Mouse (Mus musculus): ENCODE measurements around the gene Pign. TPM values are rescaled to one million over a fixed set of nuclear protein-coding genes. Genes with fewer than 3 reads are reported as not detected.

The Pign gene
- polyA plus RNA-seq, 1 experiment from 2014 or later, result 15.1 TPM

GRCm38 (mm10) chr1:105555192-105555718, 108.2 kb downstream of the Pign start:
- no peak for ATAC-seq (ENCODE audit: low FRiP score, low read depth)
- no peak overlapping the region for H3K4me3 ChIP-seq
- H3K36me3 ChIP-seq, result no peaks in the 10 kb centered on the region
- no peak overlapping the region for H3K4me2 ChIP-seq (replicated peaks)
- no peaks in the 10 kb centered on the region for H3K27me3 ChIP-seq
- no peaks in the 10 kb centered on the region for H3K9me3 ChIP-seq
- WGBS, result 97% methylated on average over 1 of the region's 1 CpGs
- no peak overlapping the region for H3K27ac ChIP-seq (replicated peaks)
- no peaks in the 10 kb centered on the region for H3K4me1 ChIP-seq
- no peak overlapping the region for H3K9ac ChIP-seq (replicated peaks)

DNA sequence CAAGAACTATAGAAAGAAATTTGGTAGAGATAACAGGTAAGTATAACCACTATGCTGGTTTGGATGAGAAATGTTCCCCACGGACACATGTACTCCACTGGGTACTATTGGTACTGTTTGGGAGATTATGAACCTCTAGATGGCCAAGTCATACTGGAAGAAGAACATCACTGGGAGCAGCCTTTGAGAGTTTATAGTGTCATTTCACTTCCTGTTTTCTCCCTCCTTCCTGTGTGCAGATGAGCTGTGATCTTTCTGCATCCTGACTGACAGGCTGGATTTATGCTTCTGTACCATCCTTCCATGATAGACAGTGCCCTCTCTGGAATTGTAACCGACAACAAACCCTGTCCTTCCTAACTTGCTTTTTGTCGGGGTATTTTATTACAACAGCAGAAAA, 110.3 kb downstream of the Pign start:
- Histone ChIP-seq H3K4me3 (no peak overlapping the region), H3K27me3 (no peaks in the 10 kb centered on the region), H3K4me1 (no peaks in the 10 kb centered on the region), H3K4me2 (replicated peaks) (no peak overlapping the region), H3K27ac (replicated peaks) (no peak overlapping the region), H3K9ac (replicated peaks) (no peak overlapping the region), H3K9me3 (no peaks in the 10 kb centered on the region), H3K36me3 (no peaks in the 10 kb centered on the region)
- ATAC-seq (ENCODE audit: low FRiP score, low read depth), result no peak
- WGBS, result 96% methylated on average over 3 of the region's 3 CpGs

DNA sequence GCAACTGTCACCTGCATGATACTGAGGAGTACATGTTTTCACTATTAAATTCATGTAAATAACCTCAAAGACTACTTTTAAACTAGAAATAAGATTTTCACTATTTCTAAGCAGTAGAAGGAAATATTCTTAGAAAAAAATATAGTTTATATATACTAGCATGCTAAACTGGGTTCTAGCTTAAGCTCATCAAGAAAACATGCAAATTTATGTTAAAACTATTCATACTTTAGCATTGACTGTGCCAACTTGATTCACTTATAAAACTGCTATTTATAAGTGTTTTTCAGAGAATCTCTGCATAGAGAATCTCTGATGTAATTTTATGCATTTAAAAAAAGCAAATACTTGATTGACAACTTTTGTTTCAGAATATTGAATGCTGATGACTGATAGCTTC, 113.3 kb downstream of the Pign start:
- H3K9me3 ChIP-seq, result no peaks in the 10 kb centered on the region

GRCm38 (mm10) chr1:105549648-105550047, 113.8 kb downstream of the Pign start:
- ATAC-seq (ENCODE audit: low FRiP score, low read depth), result no peak
- Histone ChIP-seq H3K4me1 (no peaks in the 10 kb centered on the region), H3K9ac (replicated peaks) (no peak overlapping the region), H3K4me3 (no peak overlapping the region), H3K4me2 (replicated peaks) (no peak overlapping the region), H3K9me3 (no peaks in the 10 kb centered on the region), H3K27me3 (no peaks in the 10 kb centered on the region), H3K36me3 (no peaks in the 10 kb centered on the region), H3K27ac (replicated peaks) (no peak overlapping the region)
- 88% methylated on average over 4 of the region's 4 CpGs for WGBS

More for the DNA sequence above, 113.3 kb downstream of the Pign start:
- Histone ChIP-seq H3K9ac (replicated peaks) (no peak overlapping the region), H3K4me1 (no peaks in the 10 kb centered on the region), H3K27ac (replicated peaks) (no peak overlapping the region), H3K27me3 (no peaks in the 10 kb centered on the region), H3K4me3 (no peak overlapping the region), H3K4me2 (replicated peaks) (no peak overlapping the region), H3K36me3 (no peaks in the 10 kb centered on the region)
- no peak for ATAC-seq (ENCODE audit: low FRiP score, low read depth)

DNA sequence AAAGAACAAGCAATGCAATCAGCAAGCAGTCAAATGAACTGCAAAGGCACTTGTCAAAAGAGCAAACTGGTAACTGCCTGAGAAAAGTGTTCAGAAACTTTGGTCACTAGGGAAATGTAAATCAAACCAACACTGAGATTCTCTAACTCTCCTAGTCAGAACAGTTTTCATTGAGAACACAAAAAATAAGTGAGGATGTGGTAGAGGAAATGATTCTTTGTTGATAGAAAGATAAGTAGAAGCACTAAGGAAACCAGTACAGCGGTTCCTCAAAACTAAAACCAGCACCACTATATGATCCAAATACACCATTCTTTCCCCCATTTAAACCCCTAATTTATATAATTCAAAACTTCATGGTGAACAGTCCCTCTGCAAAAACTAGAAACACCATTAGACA, 120.4 kb downstream of the Pign start:
- ATAC-seq (ENCODE audit: low FRiP score, low read depth), result no peak
- WGBS, result 95% methylated on average over 1 of the region's 1 CpGs

GRCm38 (mm10) chr1:105523768-105524167, 139.7 kb downstream of the Pign start:
- no peak overlapping the region for H3K4me3 ChIP-seq
- no peaks in the 10 kb centered on the region for H3K9me3 ChIP-seq
- 0 out of 2 replicates have a peak, but pooled peaks cover 5% of the 10 kb centered on the region for H3K36me3 ChIP-seq
- no peak overlapping the region for H3K27ac ChIP-seq (replicated peaks)
- H3K4me1 ChIP-seq, result no peaks in the 10 kb centered on the region
- no peak for ATAC-seq (ENCODE audit: low FRiP score, low read depth)
- 56% methylated on average over 2 of the region's 2 CpGs for WGBS
- H3K27me3 ChIP-seq, result no peaks in the 10 kb centered on the region
- no peak overlapping the region for H3K9ac ChIP-seq (replicated peaks)
- H3K4me2 ChIP-seq (replicated peaks), result no peak overlapping the region

More for the DNA sequence above, 120.4 kb downstream of the Pign start:
- H3K4me2 ChIP-seq (replicated peaks), result no peak overlapping the region
- H3K36me3 ChIP-seq, result peaks cover 22% of the 10 kb centered on the region
- no peak overlapping the region for H3K27ac ChIP-seq (replicated peaks)
- H3K27me3 ChIP-seq, result no peaks in the 10 kb centered on the region
- H3K9ac ChIP-seq (replicated peaks), result no peak overlapping the region
- H3K4me3 ChIP-seq, result no peak overlapping the region
- no peaks in the 10 kb centered on the region for H3K4me1 ChIP-seq
- no peaks in the 10 kb centered on the region for H3K9me3 ChIP-seq

DNA sequence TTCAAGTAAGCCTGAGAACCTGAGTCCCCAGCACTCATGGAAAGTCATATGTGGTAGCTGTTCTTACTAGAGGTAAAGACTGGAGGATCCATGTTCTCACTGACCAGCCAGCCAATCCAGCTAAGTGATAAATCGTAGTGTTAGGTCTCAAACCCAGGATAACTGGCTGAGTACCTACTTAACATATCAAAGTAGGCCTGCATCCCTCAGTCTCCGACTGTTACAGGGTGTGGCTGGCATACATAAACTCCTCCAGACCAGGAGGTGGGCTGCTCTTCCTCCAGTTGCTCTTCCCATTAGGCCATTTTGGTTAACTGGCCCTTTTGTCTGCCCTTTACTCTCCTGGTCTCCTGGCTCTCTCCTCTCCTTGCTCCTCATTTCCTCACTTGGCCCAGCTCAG, 141.2 kb downstream of the Pign start:
- 73% methylated on average over 2 of the region's 2 CpGs for WGBS

GRCm38 (mm10) chr1:105518101-105518500, 145.4 kb downstream of the Pign start:
- H3K27ac ChIP-seq (replicated peaks), result no peak overlapping the region
- no peaks in the 10 kb centered on the region for H3K4me1 ChIP-seq
- H3K27me3 ChIP-seq, result no peaks in the 10 kb centered on the region
- 0 out of 2 replicates have a peak, but pooled peaks cover 5% of the 10 kb centered on the region for H3K36me3 ChIP-seq
- ATAC-seq (ENCODE audit: low FRiP score, low read depth), result no peak
- H3K9me3 ChIP-seq, result no peaks in the 10 kb centered on the region
- H3K4me2 ChIP-seq (replicated peaks), result no peak overlapping the region
- H3K9ac ChIP-seq (replicated peaks), result no peak overlapping the region
- no peak overlapping the region for H3K4me3 ChIP-seq

More for the DNA sequence above, 141.2 kb downstream of the Pign start:
- Histone ChIP-seq H3K36me3 (0 out of 2 replicates have a peak, but pooled peaks cover 5% of the 10 kb centered on the region), H3K4me2 (replicated peaks) (no peak overlapping the region), H3K27ac (replicated peaks) (no peak overlapping the region), H3K9ac (replicated peaks) (no peak overlapping the region), H3K9me3 (no peaks in the 10 kb centered on the region), H3K4me3 (no peak overlapping the region), H3K27me3 (no peaks in the 10 kb centered on the region), H3K4me1 (no peaks in the 10 kb centered on the region)
- no peak for ATAC-seq (ENCODE audit: low FRiP score, low read depth)

- H3K4me3 ChIP-seq, result no peak overlapping the region
- H3K27me3 ChIP-seq, result no peaks in the 10 kb centered on the region
- H3K9me3 ChIP-seq, result no peaks in the 10 kb centered on the region
- no peaks in the 10 kb centered on the region for H3K4me1 ChIP-seq
- no peak overlapping the region for H3K27ac ChIP-seq (replicated peaks)
- WGBS, result 86% methylated on average over 1 of the region's 1 CpGs
- no peak overlapping the region for H3K4me2 ChIP-seq (replicated peaks)
- no peaks in the 10 kb centered on the region for H3K36me3 ChIP-seq
- no peak for ATAC-seq (ENCODE audit: low FRiP score, low read depth)
- no peak overlapping the region for H3K9ac ChIP-seq (replicated peaks)
Measured at GRCm38 (mm10) chr1:105507116-105507515, 156.4 kb downstream of the Pign start.

GRCm38 (mm10) chr1:105492626-105493025, 170.9 kb downstream of the Pign start:
- Histone ChIP-seq H3K36me3 (no peaks in the 10 kb centered on the region), H3K9ac (replicated peaks) (no peak overlapping the region), H3K4me2 (replicated peaks) (no peak overlapping the region), H3K27ac (replicated peaks) (no peak overlapping the region), H3K4me3 (no peak overlapping the region), H3K27me3 (no peaks in the 10 kb centered on the region), H3K9me3 (no peaks in the 10 kb centered on the region), H3K4me1 (no peaks in the 10 kb centered on the region)
- ATAC-seq (ENCODE audit: low FRiP score, low read depth), result no peak
- whole genome bisulfite sequencing, result 84% methylated on average over 5 of the region's 5 CpGs

DNA sequence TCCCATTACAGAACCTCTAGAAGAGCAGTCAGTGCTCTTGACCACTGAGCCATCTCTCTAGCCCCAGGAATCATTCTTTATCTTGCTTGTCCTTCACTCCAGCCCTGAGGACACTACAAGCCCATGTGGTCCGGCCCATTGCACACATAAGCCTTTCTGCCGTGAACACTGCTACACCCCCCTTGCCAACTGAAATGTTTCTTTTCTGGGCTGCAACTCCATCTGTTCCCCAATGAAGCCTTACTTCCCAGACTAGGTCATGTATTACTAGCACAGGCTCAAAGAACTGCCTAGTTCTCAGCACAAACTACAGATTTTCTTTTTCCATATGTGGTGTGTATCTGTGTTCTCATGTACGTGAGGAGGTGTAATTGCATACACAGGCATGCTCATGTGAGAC, 174.0 kb downstream of the Pign start:
- Histone ChIP-seq H3K27me3 (no peaks in the 10 kb centered on the region), H3K4me1 (no peaks in the 10 kb centered on the region), H3K36me3 (no peaks in the 10 kb centered on the region), H3K4me2 (replicated peaks) (no peak overlapping the region), H3K27ac (replicated peaks) (no peak overlapping the region), H3K9me3 (no peaks in the 10 kb centered on the region), H3K9ac (replicated peaks) (no peak overlapping the region), H3K4me3 (no peak overlapping the region)
- no peak for ATAC-seq (ENCODE audit: low FRiP score, low read depth)
- 92% methylated on average over 3 of the region's 3 CpGs for WGBS

GRCm38 (mm10) chr1:105487037-105487436, 176.4 kb downstream of the Pign start:
- Histone ChIP-seq H3K4me3 (no peak overlapping the region), H3K27me3 (no peaks in the 10 kb centered on the region), H3K4me1 (no peaks in the 10 kb centered on the region), H3K36me3 (no peaks in the 10 kb centered on the region), H3K9ac (replicated peaks) (no peak overlapping the region), H3K27ac (replicated peaks) (no peak overlapping the region), H3K9me3 (no peaks in the 10 kb centered on the region), H3K4me2 (replicated peaks) (no peak overlapping the region)
- WGBS, result 64% methylated on average over 4 of the region's 4 CpGs
- ATAC-seq (ENCODE audit: low FRiP score, low read depth), result no peak
